Mouse (Mus musculus) erythroid progenitor cell, adult 5-6 weeks (primary cell): ENCODE measurements around the gene Spats1. TPM values are rescaled to one million over a fixed set of nuclear protein-coding genes. Genes with fewer than 3 reads are reported as not detected.
"Not testable (repeated sequence)": the region's sequence is repeated elsewhere in the genome, so short reads cannot be mapped to it uniquely, and the experiment has no call there.

Experiments used
- ATAC-seq: replicated peaks from 2 replicates; pipeline ENCODE4 v1.8.0; 2016; ENCODE audit warnings: moderate number of reproducible peaks, mild to moderate bottlenecking, moderate TSS enrichment, inconsistent platforms; ENCODE audit not compliant: poor library complexity, low FRiP score, severe bottlenecking
- total RNA-seq, 2 experiments: library from RNA; stranded (forward) in 1 of 2; stranded (reverse) in 1 of 2; fragments of 150-400 nt in 1 of 2; fragments of 186-747, 209-891 nt in 1 of 2; gene quantifications; 2 replicates each; pipeline versions ENCODE4 v1.2.3 to v1.2.4; 2015 to 2017; ENCODE audit warnings: low replicate concordance in 2 of 2

The Spats1 gene
- total RNA-seq, 2 experiments from 2014 or later, result not detected

DNA sequence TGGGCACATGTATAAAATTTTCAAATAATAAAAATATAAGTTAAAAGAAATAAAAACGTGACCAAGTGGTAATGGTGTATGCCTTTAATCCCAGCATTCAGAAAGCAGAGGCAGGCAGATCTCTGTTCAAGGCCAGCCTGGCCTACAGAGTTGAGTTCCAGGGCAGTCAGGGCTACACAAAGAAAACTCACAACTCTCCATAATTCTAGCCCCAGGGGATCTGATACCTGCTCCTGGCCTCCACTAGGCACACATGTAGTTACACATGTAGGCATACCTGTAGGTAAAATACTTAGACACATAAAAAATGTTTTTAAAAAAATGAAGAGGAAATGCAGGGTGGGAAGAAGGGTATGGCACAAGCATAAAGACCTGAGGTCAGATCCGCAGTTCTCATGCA lies 20.4 kb downstream of the Spats1 start:
- ATAC-seq, result no peak

DNA sequence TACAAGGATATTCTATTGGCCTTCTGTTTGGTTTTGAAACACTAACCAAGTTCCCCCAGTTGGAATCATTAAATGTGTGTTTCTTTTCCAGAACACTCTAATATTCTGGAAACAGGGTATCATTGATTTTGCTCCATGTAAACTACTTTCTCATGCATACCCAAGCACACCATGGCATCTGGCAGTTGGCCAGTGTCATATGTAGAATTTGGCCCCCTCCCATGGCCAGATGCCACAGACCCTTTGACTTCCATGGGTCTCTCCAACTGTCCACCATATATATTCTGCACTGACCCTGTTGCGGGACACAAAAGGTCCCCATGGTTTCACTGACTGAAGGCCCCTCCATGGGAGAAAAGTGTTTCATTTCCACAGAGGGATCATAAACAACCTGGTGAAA lies 22.9 kb downstream of the Spats1 start:
- no peak for ATAC-seq

DNA sequence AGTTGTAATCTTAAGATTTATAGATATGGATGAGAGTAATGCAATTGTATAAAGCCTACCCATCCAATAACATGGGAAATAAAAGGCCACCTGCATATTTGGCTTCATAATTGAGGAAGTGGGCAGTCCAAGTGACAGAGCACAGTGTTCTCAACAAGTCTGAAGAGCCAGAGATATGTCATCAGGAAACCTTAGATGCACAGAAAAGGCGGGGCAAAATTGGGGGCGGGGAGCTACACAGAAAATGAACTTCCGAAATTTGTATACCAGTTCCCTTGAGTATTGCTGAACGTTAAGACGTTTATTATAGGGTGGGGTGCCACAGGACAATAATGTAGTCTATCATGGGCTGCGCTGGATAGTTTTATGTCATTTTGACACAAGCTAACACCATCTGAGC lies 25.1 kb downstream of the Spats1 start:
- no peak for ATAC-seq

DNA sequence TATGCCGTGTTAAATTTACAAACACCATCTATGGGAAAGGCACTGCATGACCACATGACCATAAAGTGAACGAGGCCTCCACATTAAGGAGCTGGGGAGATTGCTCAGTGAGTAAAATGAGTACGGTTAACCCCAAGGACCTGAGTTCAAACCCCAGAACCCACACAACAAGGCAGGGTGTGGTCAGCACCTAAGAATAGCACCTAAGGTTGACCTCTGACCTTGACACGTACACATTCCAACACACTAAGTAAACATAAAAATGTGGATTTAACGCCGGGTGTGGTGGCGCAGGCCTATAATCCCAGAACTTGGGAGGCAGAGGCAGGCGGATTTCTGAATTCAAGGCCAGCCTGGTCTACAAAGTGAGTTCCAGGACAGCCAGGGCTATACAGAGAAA lies 25.6 kb downstream of the Spats1 start:
- ATAC-seq, result no peak

DNA sequence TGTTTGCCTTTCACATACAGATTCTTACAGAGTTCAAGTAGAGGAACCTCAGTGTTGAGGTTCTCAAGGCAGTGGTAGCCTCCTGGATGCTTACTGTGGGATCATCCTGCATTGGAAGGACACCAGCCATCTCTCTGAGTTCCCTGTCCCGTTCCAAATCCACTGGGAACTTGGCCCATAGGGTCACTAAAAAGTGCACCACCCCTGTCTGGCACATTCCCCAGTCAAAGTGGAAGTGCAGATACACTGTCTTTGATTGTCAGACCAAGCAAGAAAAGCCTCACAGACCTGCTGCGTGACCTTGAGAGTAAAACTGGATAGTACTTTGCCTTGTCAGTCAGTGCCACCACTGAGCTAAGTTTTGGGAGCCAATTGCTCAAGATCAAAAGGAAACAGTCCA lies 28.2 kb downstream of the Spats1 start:
- no peak for ATAC-seq

DNA sequence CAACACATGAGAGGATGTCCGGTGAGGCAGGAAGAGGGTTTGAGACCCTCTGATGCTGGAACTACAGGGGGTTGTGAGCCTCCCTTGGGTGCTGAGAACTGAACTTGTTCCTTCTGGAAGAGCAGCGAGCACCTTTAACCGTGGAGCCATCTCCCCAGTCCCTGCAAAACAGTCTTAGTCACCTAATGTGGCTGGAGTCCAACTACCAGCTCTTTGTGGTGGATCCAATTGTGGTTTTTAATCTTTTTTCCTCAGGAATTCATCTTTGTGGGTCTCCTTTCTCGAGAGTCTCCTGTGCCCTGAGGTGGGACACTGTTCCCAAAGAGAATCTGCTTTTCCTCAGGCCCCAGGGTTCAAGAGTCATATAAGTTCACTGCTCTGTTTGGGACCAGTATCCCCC lies 29.3 kb downstream of the Spats1 start:
- ATAC-seq, result no peak

DNA sequence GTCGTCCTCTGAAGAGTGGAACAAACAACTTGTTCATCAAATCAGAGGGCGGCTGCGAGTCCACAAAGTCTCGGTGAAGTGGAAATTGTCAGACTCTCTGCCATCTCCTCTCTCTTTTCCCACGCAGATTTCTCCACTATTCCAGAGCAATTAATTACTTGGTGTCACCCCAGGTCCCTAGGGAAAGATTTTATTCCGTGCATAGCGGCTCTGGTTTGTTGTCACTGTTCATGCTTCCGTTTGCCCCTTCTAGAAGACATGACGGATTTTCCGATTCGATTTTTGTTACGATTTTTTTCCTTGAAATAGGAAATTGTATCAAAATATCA lies 41.0 kb downstream of the Spats1 start:
- no peak for ATAC-seq

DNA sequence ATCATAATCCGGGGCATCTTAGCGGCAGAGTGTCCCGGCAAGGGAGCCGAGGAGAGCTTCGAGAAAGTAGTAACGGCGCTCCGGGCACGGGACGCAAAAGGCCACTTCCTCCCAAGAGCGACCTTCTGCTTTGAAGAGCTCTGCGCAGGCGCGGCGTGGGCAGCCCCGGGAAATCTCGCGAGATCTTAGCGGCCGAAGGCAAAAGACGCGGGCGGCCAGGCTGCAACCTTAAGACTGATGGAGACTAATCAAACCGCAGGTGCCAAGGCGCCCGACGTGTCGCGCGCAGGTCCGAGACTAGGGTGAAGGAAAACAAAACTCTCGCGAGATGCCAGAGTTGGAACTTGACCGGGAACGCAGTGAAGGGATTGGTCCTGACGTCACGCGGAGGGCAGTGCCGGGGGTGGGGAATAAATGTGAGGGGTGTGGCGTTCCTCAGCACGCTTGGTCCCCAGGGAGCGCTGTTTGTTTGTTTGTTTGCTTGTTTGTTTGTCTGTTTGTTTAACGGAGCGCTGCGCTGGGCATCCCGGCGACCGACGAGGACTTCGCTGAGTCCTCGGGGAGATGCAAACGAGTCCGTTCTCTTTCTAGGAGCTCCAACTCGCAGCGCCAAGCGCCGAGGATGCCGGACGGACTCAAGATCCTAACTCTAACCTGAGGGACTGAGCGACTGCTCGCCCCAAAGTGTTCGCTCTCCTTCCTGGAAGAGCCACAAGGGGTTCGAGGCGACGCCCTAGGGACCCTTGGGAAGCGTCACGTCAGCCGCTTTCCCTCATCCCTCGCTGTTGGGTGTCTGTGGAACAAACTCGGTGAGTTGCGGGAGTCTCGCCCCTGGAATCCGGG lies 41.6 kb downstream of the Spats1 start, which contains the start of gene Cdc5l:
TSS of gene Cdc5l (minus strand) at position 319 of the 843 bp plus-strand sequence.
- ATAC-seq, result peak; percentile 97

DNA sequence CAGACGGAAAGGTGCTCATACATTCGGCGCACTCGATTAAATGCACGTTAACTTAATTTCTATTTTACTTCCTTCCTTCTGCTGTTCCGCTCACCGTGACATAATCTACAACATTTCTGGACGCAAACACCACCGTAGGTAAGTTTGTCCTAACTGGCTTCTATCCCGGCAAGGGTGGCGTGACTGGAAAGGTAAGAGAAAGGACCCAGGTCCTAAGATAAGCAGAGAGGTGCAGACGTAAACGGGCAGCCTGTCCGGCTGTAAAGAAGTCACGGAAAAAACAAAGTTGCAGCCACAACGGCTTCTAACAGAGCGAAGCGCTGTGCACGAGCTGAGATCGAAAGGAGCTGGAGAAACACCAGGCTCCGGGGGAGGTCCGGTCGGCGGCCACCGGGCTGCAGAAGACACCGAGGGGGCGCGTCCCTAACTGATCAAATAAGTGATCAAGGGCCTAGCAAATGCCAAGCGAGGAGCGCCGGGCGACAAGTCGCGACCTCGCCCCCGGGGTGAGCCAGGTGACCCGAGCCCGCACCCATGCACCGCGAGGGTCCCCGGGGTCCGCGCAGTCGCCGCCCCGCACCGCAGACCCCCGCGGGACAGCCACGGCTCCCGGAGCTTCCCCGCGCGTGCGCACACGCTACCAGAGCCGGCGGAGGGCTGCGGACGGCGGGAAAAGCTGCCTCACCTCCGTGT lies 42.4 kb downstream of the Spats1 start:
- peak; percentile 41 for ATAC-seq

DNA sequence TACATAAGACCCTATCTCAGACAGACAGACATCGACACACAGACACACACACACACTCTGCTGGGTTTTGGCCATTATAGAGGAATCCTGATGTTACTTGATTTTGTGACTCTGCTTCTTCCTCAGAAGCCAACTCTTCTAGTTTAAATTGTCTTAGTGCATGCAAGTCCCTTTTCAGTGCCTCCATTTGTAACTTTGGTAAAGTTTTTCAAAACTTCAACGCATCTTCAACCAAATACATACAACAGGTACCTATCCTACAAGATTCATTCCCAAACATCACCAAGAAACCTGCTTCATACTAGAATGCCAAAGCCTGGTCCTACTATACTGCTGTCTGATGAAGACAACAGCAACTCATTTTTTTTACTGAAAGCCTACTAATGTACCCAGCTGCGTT lies 43.2 kb downstream of the Spats1 start:
- ATAC-seq, result no peak

DNA sequence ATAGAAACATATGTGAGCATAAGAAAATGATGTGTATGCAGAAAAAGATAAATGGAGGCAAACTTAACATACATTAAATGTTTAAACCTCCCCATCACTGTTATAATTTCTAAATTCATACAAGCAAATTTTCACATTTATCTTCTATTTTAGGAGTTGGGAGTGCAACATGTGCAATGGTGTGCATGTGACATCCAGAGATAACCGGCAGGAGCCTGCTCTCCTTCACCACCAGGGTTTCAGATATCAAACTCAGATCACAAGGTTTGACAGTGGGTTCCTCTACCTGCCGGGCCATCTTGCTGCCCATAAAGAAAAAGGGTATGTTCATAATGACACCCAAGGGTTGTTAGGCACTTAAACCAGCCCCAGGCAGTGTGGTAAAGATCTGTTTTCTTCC lies 57.8 kb downstream of the Spats1 start:
- ATAC-seq, result peak; percentile 76; the same call in 1 of the 2 replicates

DNA sequence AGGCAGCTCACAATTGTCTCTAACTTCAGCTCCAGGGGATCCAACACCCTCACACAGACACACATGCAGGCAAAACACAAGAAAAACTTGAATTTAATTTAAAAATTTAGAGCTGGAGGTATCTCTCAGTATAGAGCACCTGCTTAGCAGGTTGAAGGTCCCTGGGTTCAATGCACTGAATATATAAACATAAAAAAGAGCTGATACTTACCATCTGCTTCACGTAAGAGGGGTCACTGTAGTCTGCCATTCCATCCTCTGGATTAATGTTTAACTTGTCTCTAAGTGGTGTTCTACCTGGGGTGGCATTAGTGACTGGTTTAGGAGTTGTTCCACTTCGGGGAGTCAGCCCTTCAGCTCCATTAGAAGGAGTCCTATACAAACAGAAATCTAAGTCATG lies 63.6 kb downstream of the Spats1 start:
- not testable (repeated sequence) for ATAC-seq

DNA sequence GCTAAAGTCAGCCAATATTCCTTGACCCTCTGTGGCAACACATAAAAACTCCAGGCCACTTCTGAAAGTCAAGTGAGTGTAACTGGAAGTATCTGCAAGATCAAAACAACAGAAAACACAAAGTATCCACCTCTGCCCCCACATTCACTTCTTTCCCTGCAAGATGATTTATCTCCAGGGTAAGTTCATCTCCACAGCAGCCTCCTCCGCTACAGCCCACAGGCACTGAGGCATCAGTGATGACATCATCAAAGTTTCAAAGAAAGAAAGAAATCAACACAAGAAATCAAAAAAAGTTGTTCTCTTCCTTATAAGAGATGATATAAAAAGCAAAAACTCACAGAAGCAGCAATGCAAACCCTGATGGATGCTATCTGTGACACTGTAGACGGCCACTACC lies 66.5 kb downstream of the Spats1 start:
- no peak for ATAC-seq

DNA sequence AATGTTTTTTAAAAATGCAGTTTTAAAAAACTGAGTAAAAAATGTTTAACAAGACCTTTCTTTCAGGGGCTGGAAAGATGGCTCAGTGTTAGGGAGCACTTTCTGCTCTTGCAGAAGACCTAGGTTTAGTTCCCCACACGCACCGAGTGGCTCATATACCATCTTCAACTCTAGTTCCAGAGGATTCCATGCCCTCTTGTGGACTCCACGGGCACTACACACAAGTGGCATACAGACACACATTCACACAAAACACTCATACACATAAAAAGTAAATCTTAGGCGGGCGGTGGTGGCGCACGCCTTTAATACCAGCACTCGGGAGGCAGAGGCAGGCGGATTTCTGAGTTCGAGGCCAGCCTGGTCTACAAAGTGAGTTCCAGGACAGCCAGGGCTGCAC lies 68.9 kb downstream of the Spats1 start:
- no peak for ATAC-seq

DNA sequence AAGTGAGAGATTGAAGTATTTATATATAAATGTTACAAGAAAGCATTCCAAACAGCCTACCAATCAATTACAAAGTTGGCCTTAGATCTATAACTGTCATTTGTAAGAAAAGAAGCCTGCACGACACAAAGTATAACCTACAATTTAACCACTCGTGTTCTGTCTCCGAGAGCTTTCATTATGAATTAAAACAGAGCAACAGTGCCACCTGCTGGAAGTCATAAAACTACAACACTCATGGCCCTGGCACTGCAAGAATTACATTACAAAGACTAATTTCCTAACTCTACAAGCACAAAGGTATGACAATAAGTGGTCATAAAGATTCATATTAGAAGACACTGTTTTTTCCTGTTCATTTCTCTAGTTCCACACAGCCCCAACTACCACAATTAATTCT lies 72.0 kb downstream of the Spats1 start:
- peak; percentile 79 for ATAC-seq

DNA sequence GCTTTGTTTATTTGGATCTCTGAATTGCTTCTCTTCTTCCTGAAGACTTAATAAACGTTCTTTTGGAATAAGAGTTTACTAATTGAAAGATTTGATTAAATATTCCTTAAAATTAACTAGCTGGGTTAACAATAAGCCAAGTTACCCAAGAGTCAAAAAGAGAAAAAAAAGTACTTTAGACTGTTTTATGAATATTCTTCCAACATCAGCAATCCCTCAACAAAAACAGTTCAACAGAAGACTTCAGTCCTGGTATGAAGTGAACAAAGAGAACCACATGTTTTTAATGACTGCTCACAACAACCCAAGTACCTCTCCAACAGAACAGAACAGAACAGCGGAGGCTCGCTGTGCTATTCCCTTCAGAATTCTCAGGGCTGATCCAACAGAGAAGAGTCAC lies 72.6 kb downstream of the Spats1 start:
- no peak for ATAC-seq

DNA sequence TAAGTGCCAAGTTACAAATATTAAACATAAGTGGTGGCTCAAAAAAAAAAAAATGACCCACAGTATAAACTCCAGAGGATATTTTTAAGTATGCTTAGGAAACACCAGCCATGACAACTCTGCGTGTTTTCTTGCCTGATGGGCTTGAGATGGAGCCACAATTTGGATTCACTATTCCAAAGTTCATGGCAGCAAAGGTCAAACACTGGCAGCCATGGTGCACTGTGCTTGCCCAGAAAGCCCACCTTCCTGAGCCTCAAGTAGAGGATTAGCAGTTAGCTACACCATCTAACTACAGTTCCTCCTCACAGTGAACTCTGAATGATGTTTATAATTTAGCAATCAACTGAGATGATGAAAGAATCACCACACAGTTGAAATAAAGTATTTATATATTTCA lies 73.1 kb downstream of the Spats1 start:
- no peak for ATAC-seq

DNA sequence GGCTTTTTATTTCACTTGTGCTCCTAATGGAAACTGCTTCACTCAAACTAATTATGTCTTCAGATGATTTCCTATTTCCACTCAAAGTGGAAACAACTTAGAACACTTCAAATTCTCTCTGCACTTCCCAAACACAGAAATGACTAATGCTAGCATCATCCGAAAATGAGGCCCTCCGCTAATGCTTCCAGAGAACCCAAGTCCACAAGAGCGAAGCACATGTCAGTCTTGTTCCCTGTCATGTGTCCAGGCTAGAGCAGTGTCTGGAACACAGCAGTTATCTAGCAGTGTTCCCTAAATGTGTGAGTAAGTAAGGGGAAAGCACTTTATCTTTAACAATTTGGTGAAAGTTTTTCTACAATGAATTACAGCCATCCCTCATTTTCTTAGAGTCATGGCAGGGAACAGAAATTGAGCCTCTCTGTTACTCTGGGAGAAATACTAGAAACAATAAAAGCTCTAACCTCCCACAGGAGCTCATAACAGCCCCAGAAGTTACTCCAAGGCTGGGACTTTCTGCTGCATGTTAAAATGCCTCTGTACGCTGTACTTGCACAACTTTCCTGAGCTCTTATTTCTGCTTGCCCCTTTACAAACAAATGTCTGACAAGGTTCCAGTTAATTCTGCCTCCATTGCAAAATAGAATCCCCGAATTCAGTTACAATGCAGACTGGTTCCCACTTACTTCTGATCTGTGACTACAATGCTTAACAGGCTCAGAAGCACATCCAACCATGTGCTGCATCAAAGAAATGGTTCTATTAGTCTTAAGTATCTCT lies 73.9 kb downstream of the Spats1 start:
- no peak for ATAC-seq

DNA sequence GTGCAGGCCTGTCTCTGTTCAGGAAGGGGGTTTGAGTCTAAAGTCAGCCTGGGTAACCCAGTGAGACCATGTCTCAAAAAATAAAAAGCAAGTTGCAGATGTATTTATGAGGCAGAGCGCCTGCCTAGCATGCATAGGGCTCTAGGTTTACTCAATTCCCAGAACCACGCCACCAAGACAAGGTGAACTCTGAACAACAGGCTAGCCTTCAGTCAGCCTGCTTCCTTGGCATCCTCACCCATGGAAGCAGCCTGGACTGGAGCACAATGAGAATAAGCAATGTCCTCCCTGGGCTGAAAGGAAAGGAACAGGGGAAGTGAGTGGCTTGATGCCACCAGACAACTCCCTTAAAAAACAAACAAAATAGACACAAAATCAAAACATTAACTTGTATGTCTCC lies 77.2 kb downstream of the Spats1 start:
- no peak for ATAC-seq

DNA sequence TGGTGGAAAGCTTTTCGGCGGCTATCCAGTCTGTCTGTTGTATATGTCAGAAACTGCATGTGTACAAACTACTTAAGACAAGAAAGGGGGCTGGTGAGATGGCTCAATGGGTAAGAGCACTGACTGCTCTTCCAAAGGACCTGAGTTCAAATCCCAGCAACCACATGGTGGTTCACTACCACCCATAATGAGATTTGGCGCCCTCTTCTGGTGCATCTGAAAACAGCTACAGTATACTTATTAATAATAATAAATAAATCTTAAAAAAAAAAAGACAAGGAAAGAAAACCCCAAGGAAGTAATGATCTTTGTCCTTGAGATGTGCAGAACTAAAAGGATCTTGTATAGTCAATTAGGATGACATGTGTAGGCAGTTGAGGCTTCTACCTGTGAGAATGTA lies 77.7 kb downstream of the Spats1 start:
- ATAC-seq, result no peak

DNA sequence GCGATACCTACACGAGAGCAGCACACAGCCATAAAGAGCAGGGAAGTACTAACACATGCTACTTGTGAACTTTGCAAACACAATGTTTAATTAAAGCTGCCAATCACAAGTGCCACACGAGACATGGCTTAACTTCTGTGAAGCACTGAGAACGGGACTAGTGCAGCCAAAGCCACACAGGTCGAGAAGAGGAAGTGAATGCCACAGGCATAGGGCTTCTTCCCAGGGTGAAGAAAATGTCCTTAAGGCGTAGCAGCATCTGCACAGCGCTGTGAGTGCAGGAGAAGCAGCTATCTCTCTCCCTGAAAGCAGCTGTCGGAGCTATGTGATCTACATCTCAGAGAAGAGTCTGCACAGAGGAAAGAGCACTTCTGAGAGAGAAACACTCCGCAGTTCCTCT lies 80.6 kb downstream of the Spats1 start:
- ATAC-seq, result no peak
